ENCODE assay signal across 14 mouse cellular contexts in the genomic region with DNA sequence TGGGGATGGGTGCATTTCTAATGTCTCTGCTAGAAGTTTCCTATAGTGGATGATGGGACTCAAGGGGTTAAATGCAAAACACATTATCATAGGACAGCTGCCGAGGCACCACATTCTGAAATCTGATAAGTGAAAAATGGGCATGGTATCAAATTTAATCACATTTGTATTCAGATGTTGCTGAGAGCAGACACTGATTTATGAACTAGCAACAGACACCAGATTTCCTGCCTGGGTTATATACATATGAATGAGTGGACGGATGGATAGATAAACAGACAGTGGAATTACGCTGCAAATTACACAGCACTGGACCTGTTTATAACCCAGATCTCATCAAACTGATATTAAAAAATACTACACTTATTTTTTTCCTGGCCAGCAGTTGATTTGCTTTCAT.
DNase-seq lines count a peak whose midpoint lies in the region; ATAC-seq and TF ChIP-seq lines count a peak whose summit lies in the region.
"Had no signal": no experiment of that assay in that cellular context is flagged by ENCODE, and none has a peak within 500 bp of the region (broad histone marks: within the 10 kb centered on the region; RNA-seq: fewer than 3 reads in every experiment).

No protein-coding gene starts in this region.

- no peak overlapping the region for H3K4me3 ChIP-seq in kidney, postnatal 0 days (replicated peaks; ENCODE audit: low read depth, low read length)
- H3K4me3 ChIP-seq in forebrain, embryonic 10.5 days = no peak overlapping the region
- no peak overlapping the region for H3K4me3 ChIP-seq in hindbrain, embryonic 14.5 days (replicated peaks; ENCODE audit: low read length)
- H3K4me3 ChIP-seq in midbrain, postnatal 0 days (ENCODE audit: low read depth, low read length) = no peak overlapping the region
- H3K4me3 ChIP-seq: myocyte had no signal

- WGBS in kidney, postnatal 0 days = 21% methylated on average over 3 of the region's 3 CpGs
- WGBS in forebrain, embryonic 10.5 days = 49% methylated on average over 3 of the region's 3 CpGs
- WGBS in hindbrain, embryonic 14.5 days = 10% methylated on average over 3 of the region's 3 CpGs
- WGBS in midbrain, postnatal 0 days = 29% methylated on average over 3 of the region's 3 CpGs

- H3K27ac ChIP-seq in kidney, postnatal 0 days = no peak overlapping the region
- H3K27ac ChIP-seq in forebrain, embryonic 10.5 days = peak overlapping the region; percentile 66
- peak overlapping the region; percentile 64 for H3K27ac ChIP-seq in hindbrain, embryonic 14.5 days
- no peak overlapping the region for H3K27ac ChIP-seq in midbrain, postnatal 0 days (ENCODE audit: low read depth, low read length)

- H3K36me3 ChIP-seq in kidney, postnatal 0 days (ENCODE audit: insufficient read depth, low read length) = no peaks in the 10 kb centered on the region
- no peaks in the 10 kb centered on the region for H3K36me3 ChIP-seq in forebrain, embryonic 10.5 days (replicated peaks)
- H3K36me3 ChIP-seq in hindbrain, embryonic 14.5 days (replicated peaks; ENCODE audit: control insufficient read depth, insufficient read depth) = no peaks in the 10 kb centered on the region
- no peaks in the 10 kb centered on the region for H3K36me3 ChIP-seq in midbrain, postnatal 0 days (ENCODE audit: insufficient read depth, low read length)

- no peaks in the 10 kb centered on the region for H3K27me3 ChIP-seq in kidney, postnatal 0 days (ENCODE audit: insufficient read depth, low read length)
- H3K27me3 ChIP-seq in forebrain, embryonic 10.5 days (ENCODE audit: poor library complexity, severe bottlenecking) = no peaks in the 10 kb centered on the region
- H3K27me3 ChIP-seq in hindbrain, embryonic 14.5 days (ENCODE audit: control insufficient read depth, insufficient read depth, low read length) = no peaks in the 10 kb centered on the region
- no peaks in the 10 kb centered on the region for H3K27me3 ChIP-seq in midbrain, postnatal 0 days (ENCODE audit: insufficient read depth, low read length)

- H3K9ac ChIP-seq in kidney, postnatal 0 days (ENCODE audit: low read depth, low read length) = no peak overlapping the region
- H3K9ac ChIP-seq in hindbrain, embryonic 14.5 days = 0 out of 2 replicates have a peak overlapping the region, but pooled peaks have one; percentile 2
- H3K9ac ChIP-seq in midbrain, postnatal 0 days (replicated peaks; ENCODE audit: low read length, poor library complexity, severe bottlenecking) = no peak overlapping the region

- no peak for TF ChIP-seq CTCF in kidney, postnatal 0 days (IDR thresholded peaks at IDR 0.05; ENCODE audit: low read depth)
- no peak for TF ChIP-seq CTCF in midbrain, postnatal 0 days (IDR thresholded peaks at IDR 0.05)

- no peaks in the 10 kb centered on the region for H3K4me1 ChIP-seq in kidney, postnatal 0 days (replicated peaks; ENCODE audit: insufficient read depth, low read length)
- H3K4me1 ChIP-seq in forebrain, embryonic 10.5 days = peaks cover 38% of the 10 kb centered on the region
- H3K4me1 ChIP-seq in hindbrain, embryonic 14.5 days (replicated peaks; ENCODE audit: control insufficient read depth, insufficient read depth, low read length) = peaks cover 18% of the 10 kb centered on the region
- H3K4me1 ChIP-seq in midbrain, postnatal 0 days (ENCODE audit: insufficient read depth, low read length) = 0 out of 2 replicates have a peak, but pooled peaks cover 8% of the 10 kb centered on the region

- ATAC-seq in kidney, postnatal 0 days (replicated peaks; ENCODE audit: low FRiP score, low read depth) = no peak
- ATAC-seq in hindbrain, embryonic 14.5 days (ENCODE audit: low FRiP score) = no peak
- ATAC-seq in midbrain, postnatal 0 days (ENCODE audit: low FRiP score) = no peak
- ATAC-seq: lung, postnatal 0 days had no signal

- no peak overlapping the region for H3K4me2 ChIP-seq in kidney, postnatal 0 days (ENCODE audit: low read length)
- H3K4me2 ChIP-seq in hindbrain, embryonic 14.5 days (replicated peaks) = no peak overlapping the region
- H3K4me2 ChIP-seq in midbrain, postnatal 0 days (ENCODE audit: low read depth, low read length, poor library complexity, severe bottlenecking) = no peak overlapping the region

- no peaks in the 10 kb centered on the region for H3K9me3 ChIP-seq in kidney, postnatal 0 days (replicated peaks; ENCODE audit: low read length)
- H3K9me3 ChIP-seq in forebrain, embryonic 10.5 days = no peaks in the 10 kb centered on the region
- H3K9me3 ChIP-seq in hindbrain, embryonic 14.5 days (ENCODE audit: control insufficient read depth, low read length) = no peaks in the 10 kb centered on the region
- H3K9me3 ChIP-seq in midbrain, postnatal 0 days (ENCODE audit: low read length) = no peaks in the 10 kb centered on the region

- peak; percentile 18 for DNase-seq in kidney, postnatal 0 days (ENCODE audit: low spot score)
- DNase-seq in kidney, postnatal 10 days = no peak
- DNase-seq in forebrain, embryonic 10.5 days (ENCODE audit: extremely low spot score, low spot score) = no peak
- peak; percentile 72 for DNase-seq in hindbrain, embryonic 14.5 days (ENCODE audit: low spot score)
- peak; percentile 71 for DNase-seq in midbrain, postnatal 0 days (ENCODE audit: low spot score)
- DNase-seq in cerebellum, adult 18-20 months = no peak
- no peak for DNase-seq in layer of hippocampus, adult 8-10 months (ENCODE audit: low spot score in 2 of 2)
- no peak for DNase-seq in adrenal gland, postnatal 36 days
- DNase-seq: heart, postnatal 36 days; layer of hippocampus, postnatal 36 days; liver; thymus, adult 18-20 months had no signal

Comparison
In these comparisons a context has a peak if more than half of its experiments do, and no peak if none do; other contexts are left out.
1. DNase-seq: peak in kidney, postnatal 0 days (single experiment), hindbrain, embryonic 14.5 days (single experiment) and midbrain, postnatal 0 days (single experiment); none in kidney, postnatal 10 days (single experiment), forebrain, embryonic 10.5 days (single experiment), cerebellum, adult 18-20 months (0 of 2), layer of hippocampus, adult 8-10 months (0 of 2) and adrenal gland, postnatal 36 days (0 of 2).
2. H3K27ac ChIP-seq: peak in forebrain, embryonic 10.5 days (single experiment) and hindbrain, embryonic 14.5 days (single experiment); none in kidney, postnatal 0 days (single experiment) and midbrain, postnatal 0 days (single experiment).